Mouse (Mus musculus): ENCODE data around the gene Ankfn1. TPM values are rescaled to one million over a fixed set of nuclear protein-coding genes. Genes with fewer than 3 reads are reported as not detected.

Gene Ankfn1
- polyA plus RNA-seq, 1 experiment from 2014 or later: 0.06 TPM

- H3K4me3 ChIP-seq (ENCODE audit: low read length): no peak overlapping the region
Measured at GRCm38 (mm10) chr11:89459437-89459836, 318.0 kb downstream of the Ankfn1 start.

DNA sequence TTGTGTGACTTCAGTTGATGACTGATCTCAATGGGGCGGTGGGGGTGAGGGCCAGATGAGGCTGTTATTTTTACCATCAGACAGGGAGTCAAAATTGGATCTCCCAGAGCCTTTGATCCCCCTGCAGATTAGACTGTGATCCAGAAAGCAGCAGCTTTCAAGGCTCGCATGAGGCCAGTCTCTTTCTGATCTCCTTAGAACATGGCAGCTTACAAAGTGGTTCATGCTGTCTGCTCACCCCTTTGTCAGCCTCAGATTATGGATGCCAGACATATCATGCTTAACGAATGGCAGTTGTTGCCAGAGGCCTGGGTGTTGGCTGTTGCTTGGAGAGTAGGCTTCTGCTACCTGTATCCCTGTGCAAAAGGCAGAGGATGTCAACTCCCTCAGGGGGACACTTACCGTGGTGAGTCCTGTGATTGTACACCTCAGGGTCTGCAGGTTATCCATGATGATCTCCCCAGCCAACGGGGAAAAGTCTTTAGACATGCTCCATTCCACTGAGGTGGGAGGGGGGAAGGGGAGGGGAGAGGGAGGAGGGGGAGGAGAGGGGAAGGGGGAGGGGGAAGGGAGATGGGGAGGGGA lies 321.7 kb downstream of the Ankfn1 start:
- ATAC-seq: no peak
- Histone ChIP-seq H3K4me1 (ENCODE audit: control insufficient read depth, insufficient read depth, low read length) (no peaks in the 10 kb centered on the region), H3K27ac (ENCODE audit: low read length) (no peak overlapping the region), H3K27me3 (replicated peaks; ENCODE audit: control insufficient read depth, insufficient read depth, low read length) (no peaks in the 10 kb centered on the region), H3K36me3 (ENCODE audit: control insufficient read depth, insufficient read depth, low read length) (no peaks in the 10 kb centered on the region), H3K4me2 (ENCODE audit: low read depth, low read length) (no peak overlapping the region), H3K4me3 (ENCODE audit: low read length) (no peak overlapping the region), H3K9ac (ENCODE audit: low read depth, low read length) (no peak overlapping the region), H3K9me3 (ENCODE audit: control insufficient read depth, low read length) (no peaks in the 10 kb centered on the region)
- WGBS: 60% methylated on average over 5 of the region's 5 CpGs

More at GRCm38 (mm10) chr11:89459437-89459836, 318.0 kb downstream of the Ankfn1 start:
- no peak for ATAC-seq
- Histone ChIP-seq H3K9ac (ENCODE audit: low read depth, low read length) (no peak overlapping the region), H3K36me3 (ENCODE audit: control insufficient read depth, insufficient read depth, low read length) (no peaks in the 10 kb centered on the region), H3K4me1 (ENCODE audit: control insufficient read depth, insufficient read depth, low read length) (no peaks in the 10 kb centered on the region), H3K27me3 (replicated peaks; ENCODE audit: control insufficient read depth, insufficient read depth, low read length) (no peaks in the 10 kb centered on the region), H3K9me3 (ENCODE audit: control insufficient read depth, low read length) (no peaks in the 10 kb centered on the region), H3K27ac (ENCODE audit: low read length) (no peak overlapping the region), H3K4me2 (ENCODE audit: low read depth, low read length) (no peak overlapping the region)
- 92% methylated on average over 6 of the region's 6 CpGs for WGBS

- Histone ChIP-seq H3K36me3 (ENCODE audit: control insufficient read depth, insufficient read depth, low read length) (no peaks in the 10 kb centered on the region), H3K27ac (ENCODE audit: low read length) (no peak overlapping the region), H3K9ac (ENCODE audit: low read depth, low read length) (no peak overlapping the region), H3K4me1 (ENCODE audit: control insufficient read depth, insufficient read depth, low read length) (no peaks in the 10 kb centered on the region), H3K4me2 (ENCODE audit: low read depth, low read length) (no peak overlapping the region), H3K27me3 (replicated peaks; ENCODE audit: control insufficient read depth, insufficient read depth, low read length) (no peaks in the 10 kb centered on the region), H3K9me3 (ENCODE audit: control insufficient read depth, low read length) (no peaks in the 10 kb centered on the region), H3K4me3 (ENCODE audit: low read length) (no peak overlapping the region)
- ATAC-seq: no peak
- 55% methylated on average over 4 of the region's 4 CpGs for WGBS
Measured at GRCm38 (mm10) chr11:89454702-89455101, 322.8 kb downstream of the Ankfn1 start.

- no peak for ATAC-seq
Measured at GRCm38 (mm10) chr11:89452862-89453261, 324.6 kb downstream of the Ankfn1 start.

DNA sequence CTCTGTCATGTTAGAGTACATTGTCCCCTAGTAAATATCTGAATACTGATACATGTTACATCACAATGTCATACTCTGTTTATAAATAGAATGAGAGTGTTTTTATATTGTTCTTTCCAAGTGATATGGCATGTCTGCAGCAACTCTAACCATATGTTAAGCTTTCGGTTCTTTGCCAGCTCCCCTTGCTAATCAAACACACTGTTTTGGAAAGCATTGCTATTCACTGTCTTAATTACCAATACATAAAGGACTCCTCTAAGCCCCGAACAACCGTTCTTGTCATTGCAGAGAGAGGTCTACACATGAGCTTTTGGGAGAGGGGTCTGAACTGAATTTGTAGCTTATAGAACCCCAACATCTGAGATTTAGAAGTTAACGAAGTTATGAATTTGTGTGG lies 327.0 kb downstream of the Ankfn1 start:
- Histone ChIP-seq H3K9ac (ENCODE audit: low read depth, low read length) (no peak overlapping the region), H3K4me1 (ENCODE audit: control insufficient read depth, insufficient read depth, low read length) (no peaks in the 10 kb centered on the region), H3K36me3 (ENCODE audit: control insufficient read depth, insufficient read depth, low read length) (no peaks in the 10 kb centered on the region), H3K4me3 (ENCODE audit: low read length) (no peak overlapping the region), H3K27me3 (replicated peaks; ENCODE audit: control insufficient read depth, insufficient read depth, low read length) (no peaks in the 10 kb centered on the region), H3K27ac (ENCODE audit: low read length) (no peak overlapping the region), H3K9me3 (ENCODE audit: control insufficient read depth, low read length) (no peaks in the 10 kb centered on the region), H3K4me2 (ENCODE audit: low read depth, low read length) (no peak overlapping the region)
- no peak for ATAC-seq
- 86% methylated on average over 4 of the region's 4 CpGs for WGBS

More at GRCm38 (mm10) chr11:89452862-89453261, 324.6 kb downstream of the Ankfn1 start:
- H3K4me3 ChIP-seq (ENCODE audit: low read length): no peak overlapping the region
- no peak overlapping the region for H3K27ac ChIP-seq (ENCODE audit: low read length)
- H3K9ac ChIP-seq (ENCODE audit: low read depth, low read length): no peak overlapping the region
- no peaks in the 10 kb centered on the region for H3K27me3 ChIP-seq (replicated peaks; ENCODE audit: control insufficient read depth, insufficient read depth, low read length)
- WGBS: 18% methylated on average over 2 of the region's 2 CpGs
- no peaks in the 10 kb centered on the region for H3K4me1 ChIP-seq (ENCODE audit: control insufficient read depth, insufficient read depth, low read length)
- no peaks in the 10 kb centered on the region for H3K9me3 ChIP-seq (ENCODE audit: control insufficient read depth, low read length)
- no peak overlapping the region for H3K4me2 ChIP-seq (ENCODE audit: low read depth, low read length)
- no peaks in the 10 kb centered on the region for H3K36me3 ChIP-seq (ENCODE audit: control insufficient read depth, insufficient read depth, low read length)

DNA sequence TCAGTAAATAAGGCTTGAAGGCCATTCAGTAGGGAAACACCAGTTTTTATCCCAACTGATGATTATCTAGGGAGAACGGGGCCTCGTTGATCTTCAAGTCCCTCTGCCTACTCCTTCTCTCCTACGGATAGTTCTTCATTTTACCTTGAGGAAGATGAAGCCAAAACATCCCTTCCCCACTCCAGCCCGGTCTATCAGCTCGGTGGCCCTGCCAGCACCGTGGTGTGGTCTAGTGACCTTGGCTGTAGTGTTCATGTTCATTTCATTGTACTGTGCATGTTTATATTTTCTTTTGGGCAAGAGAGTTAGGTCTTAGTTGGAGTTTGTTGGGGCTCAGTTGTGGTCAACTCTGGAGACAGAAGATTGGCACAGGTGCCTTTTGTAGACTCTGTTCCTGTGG lies 328.5 kb downstream of the Ankfn1 start:
- H3K27ac ChIP-seq (ENCODE audit: low read length): no peak overlapping the region
- no peak overlapping the region for H3K4me2 ChIP-seq (ENCODE audit: low read depth, low read length)
- H3K36me3 ChIP-seq (ENCODE audit: control insufficient read depth, insufficient read depth, low read length): no peaks in the 10 kb centered on the region
- no peaks in the 10 kb centered on the region for H3K9me3 ChIP-seq (ENCODE audit: control insufficient read depth, low read length)
- no peak for ATAC-seq
- no peaks in the 10 kb centered on the region for H3K4me1 ChIP-seq (ENCODE audit: control insufficient read depth, insufficient read depth, low read length)
- WGBS: 80% methylated on average over 6 of the region's 6 CpGs
- H3K4me3 ChIP-seq (ENCODE audit: low read length): no peak overlapping the region
- no peak overlapping the region for H3K9ac ChIP-seq (ENCODE audit: low read depth, low read length)
- no peaks in the 10 kb centered on the region for H3K27me3 ChIP-seq (replicated peaks; ENCODE audit: control insufficient read depth, insufficient read depth, low read length)

DNA sequence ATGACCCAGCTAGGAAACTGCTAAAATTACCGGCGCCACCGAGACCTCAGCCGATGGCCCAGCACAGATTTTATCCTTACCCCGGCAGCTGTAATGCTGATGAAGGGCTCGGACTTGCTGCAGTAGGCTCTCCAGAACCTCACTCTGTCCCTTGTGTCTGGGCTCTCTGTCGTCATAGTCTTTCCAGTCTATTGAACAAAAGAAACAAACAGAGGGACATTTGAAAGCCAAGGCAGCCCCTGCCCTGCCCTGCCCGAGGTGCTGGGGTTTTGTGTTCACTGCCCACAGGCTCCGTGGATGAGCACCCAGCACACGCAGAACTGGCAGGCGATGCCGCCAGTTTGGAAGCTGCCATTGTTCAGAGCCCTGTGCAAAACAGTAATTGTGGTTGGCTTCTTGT lies 330.0 kb downstream of the Ankfn1 start:
- H3K36me3 ChIP-seq (ENCODE audit: control insufficient read depth, insufficient read depth, low read length): no peaks in the 10 kb centered on the region
- no peak overlapping the region for H3K27ac ChIP-seq (ENCODE audit: low read length)
- H3K27me3 ChIP-seq (replicated peaks; ENCODE audit: control insufficient read depth, insufficient read depth, low read length): no peaks in the 10 kb centered on the region
- no peak overlapping the region for H3K4me3 ChIP-seq (ENCODE audit: low read length)
- ATAC-seq: no peak
- no peak overlapping the region for H3K4me2 ChIP-seq (ENCODE audit: low read depth, low read length)
- WGBS: 87% methylated on average over 12 of the region's 12 CpGs
- no peak overlapping the region for H3K9ac ChIP-seq (ENCODE audit: low read depth, low read length)
- no peaks in the 10 kb centered on the region for H3K9me3 ChIP-seq (ENCODE audit: control insufficient read depth, low read length)
- no peaks in the 10 kb centered on the region for H3K4me1 ChIP-seq (ENCODE audit: control insufficient read depth, insufficient read depth, low read length)

GRCm38 (mm10) chr11:89440566-89440965 lies 336.9 kb downstream of the Ankfn1 start:
- Histone ChIP-seq H3K36me3 (ENCODE audit: control insufficient read depth, insufficient read depth, low read length) (no peaks in the 10 kb centered on the region), H3K9ac (ENCODE audit: low read depth, low read length) (no peak overlapping the region), H3K9me3 (ENCODE audit: control insufficient read depth, low read length) (no peaks in the 10 kb centered on the region), H3K27ac (ENCODE audit: low read length) (no peak overlapping the region), H3K4me1 (ENCODE audit: control insufficient read depth, insufficient read depth, low read length) (no peaks in the 10 kb centered on the region), H3K4me2 (ENCODE audit: low read depth, low read length) (no peak overlapping the region), H3K4me3 (ENCODE audit: low read length) (no peak overlapping the region), H3K27me3 (replicated peaks; ENCODE audit: control insufficient read depth, insufficient read depth, low read length) (no peaks in the 10 kb centered on the region)
- no peak for ATAC-seq
- 80% methylated on average over 6 of the region's 6 CpGs for WGBS

GRCm38 (mm10) chr11:89424358-89424757 lies 353.1 kb downstream of the Ankfn1 start:
- H3K36me3 ChIP-seq (ENCODE audit: control insufficient read depth, insufficient read depth, low read length): no peaks in the 10 kb centered on the region
- no peak for ATAC-seq

GRCm38 (mm10) chr11:89422637-89423036 lies 354.8 kb downstream of the Ankfn1 start:
- Histone ChIP-seq H3K36me3 (ENCODE audit: control insufficient read depth, insufficient read depth, low read length) (no peaks in the 10 kb centered on the region), H3K4me3 (ENCODE audit: low read length) (no peak overlapping the region), H3K27ac (ENCODE audit: low read length) (no peak overlapping the region), H3K9ac (ENCODE audit: low read depth, low read length) (no peak overlapping the region), H3K9me3 (ENCODE audit: control insufficient read depth, low read length) (no peaks in the 10 kb centered on the region), H3K4me2 (ENCODE audit: low read depth, low read length) (no peak overlapping the region), H3K4me1 (ENCODE audit: control insufficient read depth, insufficient read depth, low read length) (no peaks in the 10 kb centered on the region), H3K27me3 (replicated peaks; ENCODE audit: control insufficient read depth, insufficient read depth, low read length) (no peaks in the 10 kb centered on the region)
- no peak for ATAC-seq
- 70% methylated on average over 5 of the region's 5 CpGs for WGBS

More at GRCm38 (mm10) chr11:89424358-89424757, 353.1 kb downstream of the Ankfn1 start:
- 58% methylated on average over 3 of the region's 3 CpGs for WGBS
- Histone ChIP-seq H3K27ac (ENCODE audit: low read length) (no peak overlapping the region), H3K9me3 (ENCODE audit: control insufficient read depth, low read length) (no peaks in the 10 kb centered on the region), H3K27me3 (replicated peaks; ENCODE audit: control insufficient read depth, insufficient read depth, low read length) (no peaks in the 10 kb centered on the region), H3K9ac (ENCODE audit: low read depth, low read length) (no peak overlapping the region), H3K4me1 (ENCODE audit: control insufficient read depth, insufficient read depth, low read length) (no peaks in the 10 kb centered on the region), H3K4me3 (ENCODE audit: low read length) (no peak overlapping the region), H3K4me2 (ENCODE audit: low read depth, low read length) (no peak overlapping the region)

Measured in intestine, embryonic 16.5 days (tissue).